Mouse (Mus musculus) small intestine, adult 2 months (tissue): ENCODE results near the gene Wnk4. TPM values are rescaled to one million over a fixed set of nuclear protein-coding genes. Genes with fewer than 3 reads are reported as not detected.

Source experiments
- H3K27ac ChIP-seq: fragments of 200-500 bp; 2 replicates; pipeline ENCODE4 v1.5.1; 2012; ENCODE audit warnings: low read depth, low read length, control low read depth, inconsistent platforms; ENCODE audit not compliant: insufficient read depth
- H3K27me3 ChIP-seq: fragments of 200-500 bp; 2 replicates; pipeline ENCODE4 v1.6.1; 2012; ENCODE audit warnings: mild to moderate bottlenecking, moderate library complexity, low read length, inconsistent platforms; ENCODE audit not compliant: control insufficient read depth, insufficient read depth
- H3K36me3 ChIP-seq: fragments of 200-500 bp; 2 replicates; pipeline ENCODE4 v1.6.1; 2012; ENCODE audit warnings: mild to moderate bottlenecking, low read length, control low read depth, inconsistent platforms; ENCODE audit not compliant: control insufficient read depth, insufficient read depth
- H3K4me1 ChIP-seq: fragments of 200-500 bp; 2 replicates; pipeline ENCODE4 v1.6.1; 2012; ENCODE audit warnings: low read length, inconsistent platforms, mixed read lengths; ENCODE audit not compliant: control insufficient read depth, insufficient read depth, insufficient read length
- H3K4me3 ChIP-seq: fragments of 200-500 bp; 2 replicates; pipeline ENCODE4 v1.5.1; 2012; ENCODE audit warnings: low read depth, mild to moderate bottlenecking, control low read depth, inconsistent platforms, low read length, moderate library complexity
- CTCF ChIP-seq: fragments of 200-500 bp; IDR thresholded peaks from 2 replicates; pipeline ENCODE4 v1.5.1; 2012; ENCODE audit warnings: low read depth, mild to moderate bottlenecking, control low read depth, inconsistent platforms, low read length, moderate library complexity, mixed read lengths; ENCODE audit not compliant: insufficient replicate concordance, insufficient read length; ENCODE audit errors: extremely low read depth
- POLR2A ChIP-seq: fragments of 200-500 bp; IDR thresholded peaks from 2 replicates; pipeline ENCODE4 v1.6.1; 2012; ENCODE audit warnings: low read depth, mild to moderate bottlenecking, control low read depth, inconsistent platforms, low read length, moderate library complexity
- WGBS: fragments of 180-500 bp; shearing (Covaris S2); methylation state at CpG from one replicate; pipeline ENCODE4 v1.1.7; 2018; 5-methylcytosine and 5-hydroxymethylcytosine counted together
- polyA plus RNA-seq: library from polyadenylated mRNA; depleted of rRNA; stranded (reverse); fragments of >200 nt; gene quantifications from 2 replicates; pipeline ENCODE4 v1.2.3, GENCODE M21; 2012

Wnk4 gene
- polyA plus RNA-seq, 1 experiment = 7.9 TPM

GRCm38 (mm10) chr11:101230991-101231871, 29.1 kb upstream of the Wnk4 start:
- TF ChIP-seq CTCF = no peak
- no peak for TF ChIP-seq POLR2A
- WGBS = 17% methylated on average over 18 of the region's 18 CpGs
- H3K36me3 ChIP-seq = no peaks in the 10 kb centered on the region
- peaks cover 11% of the 10 kb centered on the region for H3K4me1 ChIP-seq
- H3K27ac ChIP-seq = peak overlapping the region; percentile 79
- peak overlapping the region; percentile 41 for H3K4me3 ChIP-seq
- H3K27me3 ChIP-seq = no peaks in the 10 kb centered on the region

GRCm38 (mm10) chr11:101232010-101232839, 28.1 kb upstream of the Wnk4 start:
- no peaks in the 10 kb centered on the region for H3K36me3 ChIP-seq
- H3K4me3 ChIP-seq = peak overlapping the region; percentile 7; the same call in 1 of the 2 replicates
- H3K27me3 ChIP-seq = no peaks in the 10 kb centered on the region
- H3K4me1 ChIP-seq = peaks cover 8% of the 10 kb centered on the region
- no peak for TF ChIP-seq CTCF
- no peak for TF ChIP-seq POLR2A
- peak overlapping the region; percentile 79 for H3K27ac ChIP-seq
- WGBS = 59% methylated on average over 6 of the region's 6 CpGs

- Histone ChIP-seq H3K4me3 (no peak overlapping the region), H3K36me3 (no peaks in the 10 kb centered on the region), H3K27me3 (no peaks in the 10 kb centered on the region), H3K27ac (no peak overlapping the region), H3K4me1 (peaks cover 8% of the 10 kb centered on the region)
- 63% methylated on average over 1 of the region's 1 CpGs for WGBS
- TF ChIP-seq POLR2A (no peak), CTCF (no peak)
Measured at GRCm38 (mm10) chr11:101233240-101233639, 27.1 kb upstream of the Wnk4 start.

- no peaks in the 10 kb centered on the region for H3K27me3 ChIP-seq
- H3K27ac ChIP-seq = no peak overlapping the region
- no peak for TF ChIP-seq CTCF
- TF ChIP-seq POLR2A = no peak
- H3K4me1 ChIP-seq = peaks cover 8% of the 10 kb centered on the region
- H3K4me3 ChIP-seq = no peak overlapping the region
- no peaks in the 10 kb centered on the region for H3K36me3 ChIP-seq
Measured at GRCm38 (mm10) chr11:101234124-101234523, 26.2 kb upstream of the Wnk4 start.

GRCm38 (mm10) chr11:101235429-101235828, 24.9 kb upstream of the Wnk4 start:
- Histone ChIP-seq H3K27me3 (no peaks in the 10 kb centered on the region), H3K27ac (no peak overlapping the region), H3K4me3 (no peak overlapping the region), H3K4me1 (peaks cover 8% of the 10 kb centered on the region), H3K36me3 (no peaks in the 10 kb centered on the region)
- TF ChIP-seq CTCF = no peak
- no peak for TF ChIP-seq POLR2A

GRCm38 (mm10) chr11:101236782-101237181, 23.6 kb upstream of the Wnk4 start:
- TF ChIP-seq CTCF = no peak
- no peak for TF ChIP-seq POLR2A
- H3K27me3 ChIP-seq = 0 out of 2 replicates have a peak, but pooled peaks cover 2% of the 10 kb centered on the region
- H3K4me3 ChIP-seq = no peak overlapping the region
- H3K36me3 ChIP-seq = no peaks in the 10 kb centered on the region
- WGBS = 93% methylated on average over 5 of the region's 5 CpGs
- H3K27ac ChIP-seq = no peak overlapping the region
- no peaks in the 10 kb centered on the region for H3K4me1 ChIP-seq
